Mouse (Mus musculus): ENCODE measurements around the gene Slc13a1.
"Not testable (repeated sequence)": the region's sequence is repeated elsewhere in the genome, so short reads cannot be mapped to it uniquely, and the experiment has no call there.

The Slc13a1 gene

GRCm38 (mm10) chr6:24167734-24168327 is at the start of gene Slc13a1:
Gene Slc13a1, minus strand, starts transcription at chr6:24168092.
- no peak for DNase-seq (ENCODE audit: low spot score)

GRCm38 (mm10) chr6:24207866-24208265 is 40.0 kb upstream of the Slc13a1 start:
- DNase-seq (ENCODE audit: low spot score) = no peak

GRCm38 (mm10) chr6:24202226-24202625 is 34.3 kb upstream of the Slc13a1 start:
- DNase-seq (ENCODE audit: low spot score) = no peak

- no peak for DNase-seq (ENCODE audit: low spot score)
Measured at GRCm38 (mm10) chr6:24200644-24201484, 33.0 kb upstream of the Slc13a1 start.

GRCm38 (mm10) chr6:24197501-24198195 is 29.8 kb upstream of the Slc13a1 start:
- DNase-seq (ENCODE audit: low spot score) = not testable (repeated sequence)

- not testable (repeated sequence) for DNase-seq (ENCODE audit: low spot score)
Measured at GRCm38 (mm10) chr6:24196406-24196805, 28.5 kb upstream of the Slc13a1 start.

- no peak for DNase-seq (ENCODE audit: low spot score)
Measured at GRCm38 (mm10) chr6:24183439-24183838, 15.5 kb upstream of the Slc13a1 start.

- DNase-seq (ENCODE audit: low spot score) = no peak
Measured at GRCm38 (mm10) chr6:24175393-24175792, 7.5 kb upstream of the Slc13a1 start.

GRCm38 (mm10) chr6:24173951-24174350 is 6.1 kb upstream of the Slc13a1 start:
- no peak for DNase-seq (ENCODE audit: low spot score)

GRCm38 (mm10) chr6:24172736-24173135 is 4.8 kb upstream of the Slc13a1 start:
- DNase-seq (ENCODE audit: low spot score) = no peak

- no peak for DNase-seq (ENCODE audit: low spot score)
Measured at GRCm38 (mm10) chr6:24166772-24167171, 1.1 kb downstream of the Slc13a1 start.

GRCm38 (mm10) chr6:24165249-24165648 is 2.6 kb downstream of the Slc13a1 start:
- no peak for DNase-seq (ENCODE audit: low spot score)

GRCm38 (mm10) chr6:24159795-24160194 is 8.1 kb downstream of the Slc13a1 start:
- no peak for DNase-seq (ENCODE audit: low spot score)

GRCm38 (mm10) chr6:24154901-24155300 is 13.0 kb downstream of the Slc13a1 start:
- DNase-seq (ENCODE audit: low spot score) = no peak

- no peak for DNase-seq (ENCODE audit: low spot score)
Measured at GRCm38 (mm10) chr6:24132951-24133350, 34.9 kb downstream of the Slc13a1 start.

GRCm38 (mm10) chr6:24122632-24123031 is 45.3 kb downstream of the Slc13a1 start:
- DNase-seq (ENCODE audit: low spot score) = no peak

GRCm38 (mm10) chr6:24111614-24112013 is 56.3 kb downstream of the Slc13a1 start:
- no peak for DNase-seq (ENCODE audit: low spot score)

GRCm38 (mm10) chr6:24108471-24108870 is 59.4 kb downstream of the Slc13a1 start:
- no peak for DNase-seq (ENCODE audit: low spot score)

- no peak for DNase-seq (ENCODE audit: low spot score)
Measured at GRCm38 (mm10) chr6:24106157-24106556, 61.7 kb downstream of the Slc13a1 start.

GRCm38 (mm10) chr6:24105681-24106080 is 62.2 kb downstream of the Slc13a1 start:
- no peak for DNase-seq (ENCODE audit: low spot score)

- no peak for DNase-seq (ENCODE audit: low spot score)
Measured at GRCm38 (mm10) chr6:24101281-24101680, 66.6 kb downstream of the Slc13a1 start.

- DNase-seq (ENCODE audit: low spot score) = no peak
Measured at GRCm38 (mm10) chr6:24100705-24101104, 67.2 kb downstream of the Slc13a1 start.

GRCm38 (mm10) chr6:24097400-24097799 is 70.5 kb downstream of the Slc13a1 start:
- no peak for DNase-seq (ENCODE audit: low spot score)
